Mouse (Mus musculus) heart, postnatal 0 days (tissue): Measurements from ENCODE around the gene Map3k4. TPM values are rescaled to one million over a fixed set of nuclear protein-coding genes. Genes with fewer than 3 reads are reported as not detected.

ENCODE experiments used
- ATAC-seq: fragments of 200-750 bp; cut with Nextera tagmentation; 2 replicates; pipeline ENCODE4 v1.8.0; 2017; ENCODE audit warnings: low read depth, moderate number of reproducible peaks, moderate library complexity; ENCODE audit not compliant: insufficient read depth
- DNase-seq: peaks from one replicate; pipeline ENCODE4 v3.0.0-alpha.2; 2016; ENCODE audit warnings: low spot score
- H3K27ac ChIP-seq: fragments of 300-500 bp; sonication (generic); 2 replicates; pipeline ENCODE4 v1.5.1; 2014; ENCODE audit warnings: low read depth, mild to moderate bottlenecking
- H3K27me3 ChIP-seq: fragments of 300-500 bp; sonication (generic); 2 replicates; pipeline ENCODE4 v1.6.1; 2014; ENCODE audit warnings: low read length, mixed read lengths; ENCODE audit not compliant: control insufficient read depth, insufficient read depth
- H3K36me3 ChIP-seq: fragments of 300-500 bp; sonication (generic); replicated peaks from 2 replicates; pipeline ENCODE4 v1.6.1; 2014; ENCODE audit warnings: low read length, mixed read lengths; ENCODE audit not compliant: control insufficient read depth, insufficient read depth
- H3K4me1 ChIP-seq: fragments of 300-500 bp; sonication (generic); 2 replicates; pipeline ENCODE4 v1.6.1; 2014; ENCODE audit warnings: antibody characterized with exemption; ENCODE audit not compliant: control insufficient read depth, insufficient read depth
- H3K4me2 ChIP-seq: fragments of 300-500 bp; sonication (generic); 2 replicates; pipeline ENCODE4 v1.6.1; 2014; ENCODE audit warnings: low read depth, mild to moderate bottlenecking, low read length, moderate library complexity
- H3K4me3 ChIP-seq: fragments of 300-500 bp; sonication (generic); 2 replicates; pipeline ENCODE4 v1.5.1; 2014; ENCODE audit warnings: low read depth, low read length
- H3K9ac ChIP-seq: fragments of 300-500 bp; sonication (generic); replicated peaks from 2 replicates; pipeline ENCODE4 v1.6.1; 2014; ENCODE audit warnings: low read depth, low read length, mixed read lengths
- H3K9me3 ChIP-seq: fragments of 300-500 bp; sonication (generic); replicated peaks from 2 replicates; pipeline ENCODE4 v1.6.1; 2016; ENCODE audit warnings: low read length; ENCODE audit not compliant: control insufficient read depth
- CTCF ChIP-seq: IDR thresholded peaks from 2 replicates; pipeline ENCODE4 v1.5.1; 2016; ENCODE audit warnings: antibody characterized with exemption, control low read depth, low read depth
- EP300 ChIP-seq: IDR thresholded peaks from 2 replicates; pipeline ENCODE4 v1.6.1; 2016; ENCODE audit warnings: antibody characterized with exemption, low read depth
- WGBS: fragments of 180-500 bp; shearing (Covaris S2); extraction: QIAGEN DNeasy Blood & Tissue Kit; methylation state at CpG from one replicate; pipeline ENCODE4 v1.1.7; 2014; 5-methylcytosine and 5-hydroxymethylcytosine counted together
- polyA plus RNA-seq: library from polyadenylated mRNA; unstranded; fragments of >200 nt; fragmentation: Nextera tagmentation; extraction: Ambion mirVana; gene quantifications from 2 replicates; pipeline ENCODE4 v1.2.1, GENCODE M21; 2015
- total RNA-seq: library from RNA; depleted of rRNA; stranded (reverse); fragments of >200 nt; gene quantifications from 2 replicates; pipeline ENCODE4 v1.2.3, GENCODE M21; 2014; ENCODE audit warnings: low replicate concordance

Gene Map3k4
- total and polyA plus RNA-seq, 2 experiments from 2014 or later: 25.0 to 36.0 TPM

GRCm38 (mm10) chr17:12278073-12278472 lies 40.5 kb downstream of the Map3k4 start:
- TF ChIP-seq CTCF (no peak), EP300 (no peak)
- Histone ChIP-seq H3K9me3 (no peaks in the 10 kb centered on the region), H3K4me2 (no peak overlapping the region), H3K4me1 (peaks cover 14% of the 10 kb centered on the region), H3K36me3 (peaks cover 29% of the 10 kb centered on the region), H3K4me3 (no peak overlapping the region), H3K27ac (0 out of 2 replicates have a peak overlapping the region, but pooled peaks have one; percentile 30), H3K27me3 (no peaks in the 10 kb centered on the region), H3K9ac (no peak overlapping the region)
- no peak for ATAC-seq
- 60% methylated on average over 5 of the region's 5 CpGs for WGBS
- no peak for DNase-seq

DNA sequence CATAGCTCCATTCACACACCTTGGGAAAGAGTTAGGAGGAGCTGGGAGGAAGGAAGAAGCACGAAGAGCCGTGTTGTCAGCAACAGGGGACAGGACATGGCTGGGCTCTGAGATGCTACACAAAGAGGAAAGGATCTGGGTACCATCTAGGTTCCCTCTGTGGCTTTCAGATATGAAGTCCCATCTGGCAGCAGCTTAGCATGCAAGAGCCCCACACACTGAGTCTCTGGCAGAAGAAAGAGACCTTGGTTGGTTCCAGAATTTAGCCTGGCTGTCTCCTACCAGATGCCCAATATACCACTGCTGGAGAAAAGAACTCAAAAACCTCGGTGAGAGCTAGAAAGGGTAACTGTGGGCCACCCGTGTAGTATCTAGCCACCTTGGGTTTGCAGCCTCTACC lies 41.3 kb downstream of the Map3k4 start:
- Histone ChIP-seq H3K4me2 (no peak overlapping the region), H3K27me3 (no peaks in the 10 kb centered on the region), H3K4me1 (peaks cover 14% of the 10 kb centered on the region), H3K9ac (no peak overlapping the region), H3K4me3 (no peak overlapping the region), H3K9me3 (no peaks in the 10 kb centered on the region), H3K36me3 (peaks cover 30% of the 10 kb centered on the region), H3K27ac (no peak overlapping the region)
- no peak for ATAC-seq
- TF ChIP-seq EP300: no peak
- TF ChIP-seq CTCF: no peak
- no peak for DNase-seq
- WGBS: 76% methylated on average over 4 of the region's 4 CpGs

DNA sequence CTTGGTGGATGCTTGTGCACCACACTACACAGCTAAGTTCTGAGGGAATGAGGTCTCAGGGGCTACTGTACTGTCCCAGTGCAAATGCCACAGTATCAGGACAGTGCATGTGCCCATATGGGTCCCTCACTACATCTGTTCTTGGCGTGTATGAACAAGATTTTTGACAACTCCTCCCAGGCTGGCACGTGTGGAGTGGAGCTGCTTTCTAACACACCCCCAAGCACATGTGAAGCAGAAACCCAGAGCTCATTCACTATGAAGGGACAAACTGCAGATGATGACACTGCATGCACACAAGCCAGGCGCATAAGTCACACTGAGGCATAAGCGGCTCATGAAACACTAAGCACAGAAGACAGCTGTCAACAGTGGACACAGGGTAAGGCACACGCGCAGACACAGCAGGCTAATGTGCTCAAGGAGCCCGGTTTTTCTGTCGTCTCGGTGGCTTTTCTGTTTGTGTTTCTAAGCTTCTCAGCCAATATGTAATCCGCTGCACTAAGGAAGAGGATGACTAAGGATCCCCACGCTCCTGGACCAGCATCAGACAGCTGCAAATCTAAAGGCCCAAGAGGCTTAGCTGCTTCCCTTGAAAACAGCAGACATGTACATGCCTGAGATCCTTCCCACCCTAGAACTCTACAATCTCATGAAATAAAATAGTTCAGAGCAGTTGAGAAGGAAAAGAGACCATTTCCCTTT lies 41.9 kb downstream of the Map3k4 start:
- ATAC-seq (no peak), DNase-seq (no peak)
- TF ChIP-seq EP300: no peak
- no peak for TF ChIP-seq CTCF
- 92% methylated on average over 11 of the region's 11 CpGs for WGBS
- no peak overlapping the region for H3K4me3 ChIP-seq
- H3K4me1 ChIP-seq: peaks cover 14% of the 10 kb centered on the region
- no peaks in the 10 kb centered on the region for H3K9me3 ChIP-seq
- H3K27ac ChIP-seq: no peak overlapping the region
- no peaks in the 10 kb centered on the region for H3K27me3 ChIP-seq
- H3K4me2 ChIP-seq: no peak overlapping the region
- H3K36me3 ChIP-seq: peaks cover 34% of the 10 kb centered on the region
- H3K9ac ChIP-seq: no peak overlapping the region

DNA sequence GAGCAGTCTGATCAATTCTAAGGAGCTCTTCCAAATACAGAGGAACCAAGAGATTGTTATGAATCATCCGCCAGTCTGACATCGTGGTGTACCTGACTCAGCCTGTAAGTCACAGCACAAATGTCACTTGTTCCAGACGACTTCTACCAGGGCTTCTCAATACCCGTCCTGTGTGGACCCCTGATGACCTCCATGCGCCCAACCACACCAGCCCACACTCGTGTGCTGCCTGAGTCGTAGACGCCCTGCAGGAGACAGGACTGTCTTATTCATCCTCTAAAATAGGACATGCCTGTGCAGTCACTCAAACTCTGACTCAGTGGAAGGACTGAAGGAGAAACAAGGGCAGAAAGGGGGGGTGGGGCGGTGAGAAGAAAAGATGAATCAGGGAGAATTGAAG lies 42.8 kb downstream of the Map3k4 start:
- no peak overlapping the region for H3K4me2 ChIP-seq
- no peak overlapping the region for H3K9ac ChIP-seq
- H3K4me3 ChIP-seq: no peak overlapping the region
- no peaks in the 10 kb centered on the region for H3K9me3 ChIP-seq
- H3K27me3 ChIP-seq: no peaks in the 10 kb centered on the region
- H3K27ac ChIP-seq: no peak overlapping the region
- 62% methylated on average over 9 of the region's 9 CpGs for WGBS
- ATAC-seq: no peak; the same call in 1 of the 2 replicates
- H3K36me3 ChIP-seq: peaks cover 43% of the 10 kb centered on the region
- TF ChIP-seq EP300 (no peak), CTCF (no peak)
- DNase-seq: no peak
- peaks cover 14% of the 10 kb centered on the region for H3K4me1 ChIP-seq

DNA sequence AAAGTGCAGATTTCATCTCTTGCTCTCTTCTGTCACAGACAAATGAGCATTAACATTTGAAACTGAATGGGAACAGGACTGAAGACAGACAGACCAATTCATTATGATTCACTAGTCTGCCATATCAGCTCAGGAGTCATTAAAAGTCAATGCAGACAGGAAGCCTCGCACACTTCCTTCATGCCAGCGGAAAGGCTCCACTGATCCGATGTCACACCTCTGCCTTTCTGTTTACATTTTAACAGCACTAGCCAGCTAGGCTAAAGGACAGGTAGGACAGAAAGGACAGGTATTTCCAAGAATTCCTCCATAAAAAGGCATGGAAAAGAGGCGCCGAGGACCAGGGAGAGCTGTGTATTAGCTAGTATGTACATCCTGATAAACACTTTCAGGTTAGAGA lies 45.6 kb downstream of the Map3k4 start:
- 88% methylated on average over 5 of the region's 5 CpGs for WGBS
- no peaks in the 10 kb centered on the region for H3K27me3 ChIP-seq
- H3K4me2 ChIP-seq: no peak overlapping the region
- H3K9me3 ChIP-seq: no peaks in the 10 kb centered on the region
- no peak overlapping the region for H3K9ac ChIP-seq
- no peaks in the 10 kb centered on the region for H3K4me1 ChIP-seq
- H3K27ac ChIP-seq: no peak overlapping the region
- H3K36me3 ChIP-seq: peaks cover 52% of the 10 kb centered on the region
- no peak for TF ChIP-seq CTCF
- no peak for TF ChIP-seq EP300
- no peak for ATAC-seq
- DNase-seq: no peak
- H3K4me3 ChIP-seq: no peak overlapping the region

GRCm38 (mm10) chr17:12271805-12272204 lies 46.8 kb downstream of the Map3k4 start:
- Histone ChIP-seq H3K4me3 (no peak overlapping the region), H3K4me1 (peaks cover 7% of the 10 kb centered on the region), H3K9ac (no peak overlapping the region), H3K36me3 (peaks cover 41% of the 10 kb centered on the region), H3K27me3 (no peaks in the 10 kb centered on the region), H3K9me3 (no peaks in the 10 kb centered on the region), H3K27ac (no peak overlapping the region), H3K4me2 (no peak overlapping the region)
- WGBS: 91% methylated on average over 18 of the region's 18 CpGs
- ATAC-seq: no peak
- TF ChIP-seq EP300: no peak
- TF ChIP-seq CTCF: no peak
- no peak for DNase-seq
